Mouse (Mus musculus): ENCODE results near the gene A730015C16Rik.

DNA sequence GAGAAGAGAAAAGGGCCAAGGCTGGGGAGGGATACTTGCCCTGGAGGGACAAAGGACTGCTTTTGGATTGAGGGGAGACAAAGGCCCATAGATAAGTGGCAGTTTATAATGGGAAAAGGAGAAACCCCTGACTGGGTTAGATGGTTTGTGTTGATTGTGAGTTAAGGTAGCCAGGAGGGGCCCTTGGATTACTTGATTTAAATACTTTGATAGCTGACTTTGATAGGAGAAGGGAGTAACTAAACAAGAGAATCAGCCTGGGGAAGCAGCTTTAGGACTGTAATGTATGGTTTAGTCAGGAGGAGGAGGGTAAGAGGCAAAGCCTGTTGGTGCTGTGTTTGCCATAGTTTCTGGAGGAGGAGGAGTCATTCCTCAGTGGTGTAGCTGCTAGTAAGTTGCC, 5.1 kb downstream of the A730015C16Rik start:
- no peak for TF ChIP-seq CTCF (IDR thresholded peaks at IDR 0.05; ENCODE audit: control insufficient read depth, insufficient read depth, low read length)
- TF ChIP-seq POLR2A (IDR thresholded peaks at IDR 0.05; ENCODE audit: borderline replicate concordance, control insufficient read depth, low read depth, low read length) = no peak
